Comparison of ENCODE assay signal across 9 mouse cellular contexts in the genomic region with DNA sequence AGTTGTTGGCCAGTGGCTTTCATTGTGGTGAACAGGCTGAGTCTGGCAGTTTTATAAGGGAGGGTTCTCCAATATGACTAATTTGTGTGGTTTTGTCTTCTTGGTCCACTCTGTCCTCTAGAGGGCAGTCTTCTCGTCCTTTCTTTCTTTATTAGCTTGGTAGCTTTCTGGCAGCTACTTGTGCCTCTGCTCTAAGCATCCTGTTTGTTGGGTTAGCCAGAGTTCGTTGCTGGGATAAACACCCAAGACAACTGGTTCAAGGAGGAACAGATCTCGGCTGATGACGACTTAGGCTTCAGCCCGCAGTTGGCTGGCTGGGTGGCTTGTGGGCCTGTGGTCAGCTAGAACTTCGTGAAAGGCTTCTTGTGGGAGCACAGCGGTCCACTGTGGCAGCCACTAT. TPM values are rescaled to one million over a fixed set of nuclear protein-coding genes. Genes with fewer than 3 reads are reported as not detected.
DNase-seq lines count a peak whose midpoint lies in the region; ATAC-seq and TF ChIP-seq lines count a peak whose summit lies in the region.
"Had no signal": no experiment of that assay in that cellular context is flagged by ENCODE, and none has a peak within 500 bp of the region (broad histone marks: within the 10 kb centered on the region; RNA-seq: fewer than 3 reads in every experiment).

No protein-coding gene starts in this region.

- no peak overlapping the region for H3K27ac ChIP-seq in forebrain, embryonic 10.5 days
- H3K27ac ChIP-seq in forebrain, embryonic 11.5 days (ENCODE audit: low read depth, low read length) = no peak overlapping the region
- no peak overlapping the region for H3K27ac ChIP-seq in kidney, postnatal 0 days
- H3K27ac ChIP-seq in hindbrain, embryonic 16.5 days (ENCODE audit: low read depth, low read length) = no peak overlapping the region
- H3K27ac ChIP-seq: limb, embryonic 15.5 days had no signal

- no peak overlapping the region for H3K4me2 ChIP-seq in forebrain, embryonic 11.5 days (ENCODE audit: low read depth, low read length, severe bottlenecking)
- H3K4me2 ChIP-seq in kidney, postnatal 0 days (ENCODE audit: low read length) = no peak overlapping the region
- no peak overlapping the region for H3K4me2 ChIP-seq in hindbrain, embryonic 16.5 days (ENCODE audit: low read length)
- H3K4me2 ChIP-seq: limb, embryonic 15.5 days had no signal

- WGBS in forebrain, embryonic 10.5 days = 35% methylated on average over 7 of the region's 7 CpGs
- WGBS in forebrain, embryonic 11.5 days = 31% methylated on average over 7 of the region's 7 CpGs
- 34% methylated on average over 7 of the region's 7 CpGs for WGBS in kidney, postnatal 0 days
- 37% methylated on average over 7 of the region's 7 CpGs for WGBS in hindbrain, embryonic 16.5 days

- H3K4me1 ChIP-seq in forebrain, embryonic 10.5 days = no peaks in the 10 kb centered on the region
- H3K4me1 ChIP-seq in forebrain, embryonic 11.5 days (replicated peaks; ENCODE audit: control insufficient read depth, insufficient read depth, low read length) = no peaks in the 10 kb centered on the region
- no peaks in the 10 kb centered on the region for H3K4me1 ChIP-seq in kidney, postnatal 0 days (replicated peaks; ENCODE audit: insufficient read depth, low read length)
- H3K4me1 ChIP-seq in hindbrain, embryonic 16.5 days (ENCODE audit: control insufficient read depth, insufficient read depth, low read depth, low read length) = no peaks in the 10 kb centered on the region
- H3K4me1 ChIP-seq: limb, embryonic 15.5 days had no signal

- no peaks in the 10 kb centered on the region for H3K36me3 ChIP-seq in forebrain, embryonic 10.5 days (replicated peaks)
- H3K36me3 ChIP-seq in forebrain, embryonic 11.5 days (ENCODE audit: control insufficient read depth, insufficient read depth, low read length) = no peaks in the 10 kb centered on the region
- no peaks in the 10 kb centered on the region for H3K36me3 ChIP-seq in kidney, postnatal 0 days (ENCODE audit: insufficient read depth, low read length)
- no peaks in the 10 kb centered on the region for H3K36me3 ChIP-seq in hindbrain, embryonic 16.5 days (ENCODE audit: control insufficient read depth, insufficient read depth, low read length)
- H3K36me3 ChIP-seq: limb, embryonic 15.5 days had no signal

- no peak for ATAC-seq in forebrain, embryonic 11.5 days (replicated peaks; ENCODE audit: low FRiP score)
- ATAC-seq in kidney, postnatal 0 days (replicated peaks; ENCODE audit: low FRiP score, low read depth) = no peak
- no peak for ATAC-seq in hindbrain, embryonic 16.5 days

- H3K4me3 ChIP-seq in forebrain, embryonic 10.5 days = no peak overlapping the region
- H3K4me3 ChIP-seq in forebrain, embryonic 11.5 days (ENCODE audit: low read depth, low read length) = no peak overlapping the region
- H3K4me3 ChIP-seq in kidney, postnatal 0 days (replicated peaks; ENCODE audit: low read depth, low read length) = no peak overlapping the region
- H3K4me3 ChIP-seq in hindbrain, embryonic 16.5 days (ENCODE audit: low read length) = no peak overlapping the region
- H3K4me3 ChIP-seq: limb, embryonic 15.5 days had no signal

- H3K9ac ChIP-seq in forebrain, embryonic 11.5 days (ENCODE audit: low read length) = no peak overlapping the region
- H3K9ac ChIP-seq in kidney, postnatal 0 days (ENCODE audit: low read depth, low read length) = no peak overlapping the region
- no peak overlapping the region for H3K9ac ChIP-seq in hindbrain, embryonic 16.5 days (ENCODE audit: low read depth, low read length)
- H3K9ac ChIP-seq: limb, embryonic 15.5 days had no signal

- peak; percentile 21 for DNase-seq in forebrain, embryonic 10.5 days (ENCODE audit: extremely low spot score, low spot score)
- no peak for DNase-seq in forebrain, embryonic 11.5 days (ENCODE audit: low spot score)
- DNase-seq in ovary, postnatal 14 days (ENCODE audit: low spot score) = peak; percentile 31
- DNase-seq in ovary, postnatal 36 days (ENCODE audit: low spot score) = no peak
- DNase-seq in embryo, embryonic 10.5 days (ENCODE audit: low spot score) = peak; percentile 85
- peak; percentile 88 for DNase-seq in kidney, postnatal 0 days (ENCODE audit: low spot score)
- peak; percentile 46 to 55 for DNase-seq in natural killer cell, adult 2 months (ENCODE audit: low spot score in 2 of 2)

- no peaks in the 10 kb centered on the region for H3K9me3 ChIP-seq in forebrain, embryonic 10.5 days
- H3K9me3 ChIP-seq in forebrain, embryonic 11.5 days (ENCODE audit: control insufficient read depth, low read length) = no peaks in the 10 kb centered on the region
- H3K9me3 ChIP-seq in kidney, postnatal 0 days (replicated peaks; ENCODE audit: low read length) = no peaks in the 10 kb centered on the region
- no peaks in the 10 kb centered on the region for H3K9me3 ChIP-seq in hindbrain, embryonic 16.5 days (ENCODE audit: control insufficient read depth, low read length)
- H3K9me3 ChIP-seq: limb, embryonic 15.5 days had no signal

- 0 out of 2 replicates have a peak, but pooled peaks cover 9% of the 10 kb centered on the region for H3K27me3 ChIP-seq in forebrain, embryonic 10.5 days (ENCODE audit: poor library complexity, severe bottlenecking)
- no peaks in the 10 kb centered on the region for H3K27me3 ChIP-seq in forebrain, embryonic 11.5 days (ENCODE audit: control insufficient read depth, insufficient read depth, low read length)
- H3K27me3 ChIP-seq in kidney, postnatal 0 days (ENCODE audit: insufficient read depth, low read length) = no peaks in the 10 kb centered on the region
- no peaks in the 10 kb centered on the region for H3K27me3 ChIP-seq in hindbrain, embryonic 16.5 days (replicated peaks; ENCODE audit: control insufficient read depth, insufficient read depth, low read length)
- H3K27me3 ChIP-seq: limb, embryonic 15.5 days had no signal

- peak; percentile 71 for TF ChIP-seq CTCF in kidney, postnatal 0 days (IDR thresholded peaks at IDR 0.05; ENCODE audit: low read depth)

RNA-seq across cellular contexts. Expression of a gene that starts 31.0 kb away (rescaled TPM):
- 61.7 and 65.8 TPM in 2 replicates for polyA plus RNA-seq in forebrain, embryonic 10.5 days (2016; fragmentation: Nextera tagmentation; extraction: Ambion mirVana)
- 52.0 and 62.1 TPM in 2 replicates for polyA plus RNA-seq in forebrain, embryonic 11.5 days (2014; fragmentation: Nextera tagmentation; extraction: Ambion mirVana)
- 35.3 and 42.8 TPM in 2 replicates for polyA plus RNA-seq in kidney, postnatal 0 days (2015; fragmentation: Nextera tagmentation; extraction: Ambion mirVana)
- 33.3 and 34.8 TPM in 2 replicates for polyA plus RNA-seq in hindbrain, embryonic 16.5 days (2015; fragmentation: Nextera tagmentation; extraction: Ambion mirVana)

RNA-seq across cellular contexts. Expression of a gene that starts 32.6 kb away (rescaled TPM):
- polyA plus RNA-seq in forebrain, embryonic 10.5 days (2016; fragmentation: Nextera tagmentation; extraction: Ambion mirVana) = 11.7 and 13.2 TPM in 2 replicates
- 11.7 and 14.0 TPM in 2 replicates for polyA plus RNA-seq in forebrain, embryonic 11.5 days (2014; fragmentation: Nextera tagmentation; extraction: Ambion mirVana)
- 5.9 and 7.7 TPM in 2 replicates for polyA plus RNA-seq in kidney, postnatal 0 days (2015; fragmentation: Nextera tagmentation; extraction: Ambion mirVana)
- 23.6 and 27.7 TPM in 2 replicates for polyA plus RNA-seq in hindbrain, embryonic 16.5 days (2015; fragmentation: Nextera tagmentation; extraction: Ambion mirVana)

Comparison
In these comparisons a context has a peak if more than half of its experiments do, and no peak if none do; other contexts are left out.
1. DNase-seq: peak in forebrain, embryonic 10.5 days (single experiment), ovary, postnatal 14 days (single experiment), embryo, embryonic 10.5 days (single experiment), kidney, postnatal 0 days (single experiment) and natural killer cell, adult 2 months (2 of 2); none in forebrain, embryonic 11.5 days (single experiment) and ovary, postnatal 36 days (single experiment).